Mouse (Mus musculus) cortical plate, adult 2 months (tissue): ENCODE measurements around the gene S1pr2.

Experiments
- CTCF ChIP-seq: fragments of 200-500 bp; IDR thresholded peaks from 2 replicates; pipeline ENCODE4 v1.5.1; 2011; ENCODE audit warnings: mild to moderate bottlenecking, control low read depth, low read length; ENCODE audit not compliant: insufficient read depth; ENCODE audit errors: extremely low read depth
- POLR2A ChIP-seq: fragments of 200-500 bp; IDR thresholded peaks from 2 replicates; pipeline ENCODE4 v1.6.1; 2011; ENCODE audit warnings: mild to moderate bottlenecking, low read length, control low read depth; ENCODE audit not compliant: insufficient read depth; ENCODE audit errors: extremely low read depth

- no peak for TF ChIP-seq CTCF
- no peak for TF ChIP-seq POLR2A
These were observed 25.1 kb upstream of the S1pr2 start for GRCm38 (mm10) chr9:21001651-21002200.
